Mouse (Mus musculus) thymus, adult 2 months (tissue): ENCODE data around the gene Gps1.

ENCODE experiments used
- CTCF ChIP-seq: fragments of 200-500 bp; IDR thresholded peaks from 2 replicates; pipeline ENCODE4 v1.5.1; 2012; ENCODE audit warnings: mild to moderate bottlenecking, control low read depth, low read length, moderate library complexity, borderline replicate concordance; ENCODE audit not compliant: control insufficient read depth, poor library complexity, insufficient read depth; ENCODE audit errors: extremely low read depth
- POLR2A ChIP-seq: fragments of 200-500 bp; IDR thresholded peaks from 2 replicates; pipeline ENCODE4 v1.6.1; 2012; ENCODE audit warnings: mild to moderate bottlenecking, low read length, control low read depth, moderate library complexity; ENCODE audit not compliant: control insufficient read depth, poor library complexity, insufficient read depth; ENCODE audit errors: extremely low read depth

DNA sequence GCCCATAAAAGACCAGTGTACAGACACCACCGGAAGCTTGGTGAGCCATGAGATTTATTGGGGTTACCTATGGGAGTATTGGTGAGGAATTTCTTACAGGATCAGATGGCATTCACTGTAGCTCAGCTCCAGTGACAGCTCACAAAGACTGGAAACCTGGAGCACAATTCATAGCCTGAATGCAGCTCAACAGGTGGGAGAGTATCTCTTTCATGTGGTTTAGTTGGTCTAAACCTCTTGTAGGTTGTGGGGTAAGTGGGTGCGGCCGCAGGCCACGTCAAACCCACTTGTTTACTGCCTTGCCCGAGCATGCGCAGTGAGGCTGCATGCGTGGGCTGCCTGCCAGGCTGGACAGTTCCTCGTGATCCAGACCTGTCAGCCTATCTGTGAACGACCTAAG lies 23.8 kb upstream of the Gps1 start:
- TF ChIP-seq CTCF (no peak), POLR2A (no peak)
